Mouse (Mus musculus): Measurements from ENCODE around the gene Hps6. TPM values are rescaled to one million over a fixed set of nuclear protein-coding genes. Genes with fewer than 3 reads are reported as not detected.

Hps6 gene
- polyA plus RNA-seq, 1 experiment from 2014 or later: 5.1 TPM

- WGBS (ENCODE audit: missing documents): 2% methylated on average over 7 of the region's 7 CpGs
- peak overlapping the region; percentile 53 for H3K4me3 ChIP-seq (ENCODE audit: inconsistent target)
- H3K36me3 ChIP-seq (ENCODE audit: inconsistent target): no peaks in the 10 kb centered on the region
- peaks cover 39% of the 10 kb centered on the region for H3K79me2 ChIP-seq (ENCODE audit: inconsistent target)
- H3K27ac ChIP-seq: peak overlapping the region; percentile 56
These were observed 42.5 kb downstream of the Hps6 start for GRCm38 (mm10) chr19:46045696-46046311.

GRCm38 (mm10) chr19:46046621-46047025 is 43.3 kb downstream of the Hps6 start:
- Histone ChIP-seq H3K36me3 (ENCODE audit: inconsistent target) (no peaks in the 10 kb centered on the region), H3K4me3 (ENCODE audit: inconsistent target) (no peak overlapping the region), H3K27ac (no peak overlapping the region), H3K79me2 (ENCODE audit: inconsistent target) (peaks cover 31% of the 10 kb centered on the region)
- 42% methylated on average over 10 of the region's 10 CpGs for WGBS (ENCODE audit: missing documents)

GRCm38 (mm10) chr19:46047426-46047825 is 44.1 kb downstream of the Hps6 start:
- peaks cover 23% of the 10 kb centered on the region for H3K79me2 ChIP-seq (ENCODE audit: inconsistent target)
- no CpG with 5 or more reads among the region's 2 CpGs for WGBS (ENCODE audit: missing documents)
- H3K4me3 ChIP-seq (ENCODE audit: inconsistent target): no peak overlapping the region
- no peaks in the 10 kb centered on the region for H3K36me3 ChIP-seq (ENCODE audit: inconsistent target)
- H3K27ac ChIP-seq: no peak overlapping the region

GRCm38 (mm10) chr19:46049129-46049528 is 45.8 kb downstream of the Hps6 start:
- Histone ChIP-seq H3K36me3 (ENCODE audit: inconsistent target) (no peaks in the 10 kb centered on the region), H3K79me2 (ENCODE audit: inconsistent target) (peaks cover 6% of the 10 kb centered on the region), H3K4me3 (ENCODE audit: inconsistent target) (no peak overlapping the region), H3K27ac (no peak overlapping the region)
- WGBS (ENCODE audit: missing documents): 93% methylated on average over 4 of the region's 4 CpGs

GRCm38 (mm10) chr19:46050462-46050861 is 47.2 kb downstream of the Hps6 start:
- WGBS (ENCODE audit: missing documents): 11% methylated on average over 2 of the region's 2 CpGs
- no peak overlapping the region for H3K4me3 ChIP-seq (ENCODE audit: inconsistent target)
- no peaks in the 10 kb centered on the region for H3K79me2 ChIP-seq (ENCODE audit: inconsistent target)
- H3K27ac ChIP-seq: 0 out of 2 replicates have a peak overlapping the region, but pooled peaks have one; percentile 8
- H3K36me3 ChIP-seq (ENCODE audit: inconsistent target): no peaks in the 10 kb centered on the region

Other genes with a start within 250 kb of the Hps6 start
- gene Mgea5, start 219.7 kb upstream of the Hps6 start, polyA plus RNA-seq (2018): 71.3 to 78.4 TPM (median 71.7 TPM) in 3 replicates
- not detected in 3 replicates for gene Kcnip2, start 187.4 kb upstream of the Hps6 start, polyA plus RNA-seq (2018)
- 9.3 to 14.2 TPM (median 10.7 TPM) in 3 replicates for gene Armh3, start 5.0 kb upstream of the Hps6 start, polyA plus RNA-seq (2018)
- 13.1 to 26.2 TPM (median 15.9 TPM) in 3 replicates for gene Pprc1, start 41.4 kb downstream of the Hps6 start, polyA plus RNA-seq (2018)
- gene Ldb1, start 41.7 kb downstream of the Hps6 start, polyA plus RNA-seq (2018): 59.8 to 83.3 TPM (median 73.3 TPM) in 3 replicates
- gene Nolc1, start 72.4 kb downstream of the Hps6 start, polyA plus RNA-seq (2018): 18.8 to 68.9 TPM (median 43.9 TPM) in 3 replicates
- 0.12 TPM in 1 of 3 replicates, not detected in the others for gene Elovl3, start 128.4 kb downstream of the Hps6 start, polyA plus RNA-seq (2018)
- gene Pitx3, start 144.8 kb downstream of the Hps6 start, polyA plus RNA-seq (2018): not detected in 3 replicates
- 26.0 to 52.8 TPM (median 26.1 TPM) in 3 replicates for gene Gbf1, start 149.0 kb downstream of the Hps6 start, polyA plus RNA-seq (2018)